Comparison of ENCODE assay signal across 11 mouse cellular contexts in genomic region chr12:38906812-38907211, GRCm38 (mm10).
DNase-seq lines count a peak whose midpoint lies in the region; ATAC-seq lines count a peak whose summit lies in the region.
"Had no signal": no experiment of that assay in that cellular context is flagged by ENCODE, and none has a peak within 500 bp of the region (broad histone marks: within the 10 kb centered on the region; RNA-seq: fewer than 3 reads in every experiment).

No protein-coding gene starts in this region.

- H3K4me2 ChIP-seq in heart, embryonic 11.5 days: no peak overlapping the region
- H3K4me2 ChIP-seq in intestine, embryonic 15.5 days (replicated peaks): no peak overlapping the region; the same call in 1 of the 2 replicates
- no peak overlapping the region for H3K4me2 ChIP-seq in forebrain, embryonic 11.5 days (ENCODE audit: low read depth, low read length, severe bottlenecking)
- H3K4me2 ChIP-seq: heart, embryonic 13.5 days had no signal

- no peak overlapping the region for H3K27ac ChIP-seq in heart, embryonic 11.5 days (ENCODE audit: low read depth, low read length)
- H3K27ac ChIP-seq in intestine, embryonic 15.5 days: 0 out of 2 replicates have a peak overlapping the region, but pooled peaks have one; percentile 22
- H3K27ac ChIP-seq in forebrain, embryonic 11.5 days (ENCODE audit: low read depth, low read length): no peak overlapping the region
- H3K27ac ChIP-seq: heart, embryonic 13.5 days; liver, embryonic 14.5 days had no signal

- no peaks in the 10 kb centered on the region for H3K27me3 ChIP-seq in heart, embryonic 11.5 days (ENCODE audit: control insufficient read depth, insufficient read depth, low read length)
- H3K27me3 ChIP-seq in intestine, embryonic 15.5 days (replicated peaks): no peaks in the 10 kb centered on the region
- H3K27me3 ChIP-seq in forebrain, embryonic 11.5 days (ENCODE audit: control insufficient read depth, insufficient read depth, low read length): no peaks in the 10 kb centered on the region
- H3K27me3 ChIP-seq: heart, embryonic 13.5 days had no signal

- no peaks in the 10 kb centered on the region for H3K4me1 ChIP-seq in heart, embryonic 11.5 days (ENCODE audit: control insufficient read depth, insufficient read depth, low read length)
- no peaks in the 10 kb centered on the region; the same call in 1 of the 2 replicates for H3K4me1 ChIP-seq in intestine, embryonic 15.5 days (replicated peaks)
- no peaks in the 10 kb centered on the region for H3K4me1 ChIP-seq in forebrain, embryonic 11.5 days (replicated peaks; ENCODE audit: control insufficient read depth, insufficient read depth, low read length)

- H3K9me3 ChIP-seq in heart, embryonic 11.5 days (replicated peaks; ENCODE audit: control insufficient read depth, low read length): no peaks in the 10 kb centered on the region
- H3K9me3 ChIP-seq in intestine, embryonic 15.5 days: no peaks in the 10 kb centered on the region
- H3K9me3 ChIP-seq in forebrain, embryonic 11.5 days (ENCODE audit: control insufficient read depth, low read length): no peaks in the 10 kb centered on the region
- H3K9me3 ChIP-seq: heart, embryonic 13.5 days had no signal

- 53% methylated on average over 9 of the region's 9 CpGs for WGBS in heart, embryonic 11.5 days (ENCODE audit: insufficient replicate concordance)
- 30% methylated on average over 9 of the region's 9 CpGs for WGBS in intestine, embryonic 15.5 days
- 79% methylated on average over 9 of the region's 9 CpGs for WGBS in forebrain, embryonic 11.5 days

- DNase-seq in heart, adult 9 months (ENCODE audit: low spot score in 2 of 2): peak; percentile 4 to 16
- peak; percentile 6 for DNase-seq in testis, postnatal 14 days (ENCODE audit: low spot score)
- DNase-seq in testis, postnatal 10 days (ENCODE audit: low spot score): no peak
- no peak for DNase-seq in frontal cortex, postnatal 14 days (ENCODE audit: low spot score in 2 of 2)
- no peak for DNase-seq in left cerebral cortex, adult 8-10 months (ENCODE audit: low spot score in 2 of 2)
- no peak for DNase-seq in forebrain, embryonic 11.5 days (ENCODE audit: low spot score)
- DNase-seq: right cerebral cortex, postnatal 14 days had no signal

- H3K36me3 ChIP-seq in heart, embryonic 11.5 days (ENCODE audit: control insufficient read depth, insufficient read depth, low read length): no peaks in the 10 kb centered on the region
- H3K36me3 ChIP-seq in intestine, embryonic 15.5 days: no peaks in the 10 kb centered on the region
- no peaks in the 10 kb centered on the region for H3K36me3 ChIP-seq in forebrain, embryonic 11.5 days (ENCODE audit: control insufficient read depth, insufficient read depth, low read length)
- H3K36me3 ChIP-seq: heart, embryonic 13.5 days had no signal

- H3K4me3 ChIP-seq in heart, embryonic 11.5 days (ENCODE audit: low read depth, low read length): no peak overlapping the region
- no peak overlapping the region for H3K4me3 ChIP-seq in intestine, embryonic 15.5 days (replicated peaks)
- H3K4me3 ChIP-seq in forebrain, embryonic 11.5 days (ENCODE audit: low read depth, low read length): no peak overlapping the region
- H3K4me3 ChIP-seq: heart, embryonic 13.5 days had no signal

- no peak overlapping the region for H3K9ac ChIP-seq in heart, embryonic 11.5 days (ENCODE audit: low read depth, low read length)
- H3K9ac ChIP-seq in intestine, embryonic 15.5 days: no peak overlapping the region
- H3K9ac ChIP-seq in forebrain, embryonic 11.5 days (ENCODE audit: low read length): no peak overlapping the region
- H3K9ac ChIP-seq: heart, embryonic 13.5 days; liver, embryonic 14.5 days had no signal

- no peak for ATAC-seq in heart, embryonic 11.5 days (replicated peaks; ENCODE audit: insufficient number of reproducible peaks, low FRiP score, low TSS enrichment)
- ATAC-seq in intestine, embryonic 15.5 days: no peak
- ATAC-seq in forebrain, embryonic 11.5 days (replicated peaks; ENCODE audit: low FRiP score): no peak

Comparison
In these comparisons a context has a peak if more than half of its experiments do, and no peak if none do; other contexts are left out.
1. DNase-seq: peak in heart, adult 9 months (2 of 2) and testis, postnatal 14 days (single experiment); none in testis, postnatal 10 days (single experiment), frontal cortex, postnatal 14 days (0 of 2), left cerebral cortex, adult 8-10 months (0 of 2) and forebrain, embryonic 11.5 days (single experiment).